Mouse (Mus musculus): ENCODE measurements around the gene Rtn2. TPM values are rescaled to one million over a fixed set of nuclear protein-coding genes. Genes with fewer than 3 reads are reported as not detected.

Rtn2 gene
- polyA plus RNA-seq, 1 experiment from 2014 or later, result 57.0 TPM

GRCm38 (mm10) chr7:19284763-19285162, 2.3 kb downstream of the Rtn2 start:
- H3K4me2 ChIP-seq (ENCODE audit: low read depth, low read length), result no peak overlapping the region
- no peak overlapping the region for H3K27ac ChIP-seq (replicated peaks; ENCODE audit: low read depth, low read length)
- ATAC-seq (ENCODE audit: low read depth) (no peak), DNase-seq (ENCODE audit: low spot score) (no peak)
- H3K4me3 ChIP-seq (ENCODE audit: low read depth, low read length), result no peak overlapping the region
- 29% methylated on average over 4 of the region's 4 CpGs for WGBS
- H3K9ac ChIP-seq (ENCODE audit: low read depth, low read length), result no peak overlapping the region
- no peaks in the 10 kb centered on the region for H3K9me3 ChIP-seq (ENCODE audit: control insufficient read depth, low read length)
- no peaks in the 10 kb centered on the region for H3K4me1 ChIP-seq (ENCODE audit: control insufficient read depth, insufficient read depth, low read length)
- peaks cover 31% of the 10 kb centered on the region for H3K27me3 ChIP-seq (replicated peaks; ENCODE audit: control insufficient read depth, insufficient read depth, low read length)
- no peaks in the 10 kb centered on the region for H3K36me3 ChIP-seq (ENCODE audit: control insufficient read depth, insufficient read depth, low read length)

- H3K27me3 ChIP-seq (replicated peaks; ENCODE audit: control insufficient read depth, insufficient read depth, low read length), result no peaks in the 10 kb centered on the region
- H3K27ac ChIP-seq (replicated peaks; ENCODE audit: low read depth, low read length), result peak overlapping the region; percentile 45
- H3K4me1 ChIP-seq (ENCODE audit: control insufficient read depth, insufficient read depth, low read length), result peaks cover 10% of the 10 kb centered on the region
- ATAC-seq (ENCODE audit: low read depth), result peak; percentile 70; the same call in 1 of the 2 replicates
- H3K9ac ChIP-seq (ENCODE audit: low read depth, low read length), result peak overlapping the region; percentile 58
- H3K4me2 ChIP-seq (ENCODE audit: low read depth, low read length), result peak overlapping the region; percentile 54
- H3K36me3 ChIP-seq (ENCODE audit: control insufficient read depth, insufficient read depth, low read length), result no peaks in the 10 kb centered on the region
- H3K9me3 ChIP-seq (ENCODE audit: control insufficient read depth, low read length), result no peaks in the 10 kb centered on the region
- peak overlapping the region; percentile 37 for H3K4me3 ChIP-seq (ENCODE audit: low read depth, low read length)
- WGBS, result 2% methylated on average over 20 of the region's 20 CpGs
- DNase-seq (ENCODE audit: low spot score), result peak; percentile 60
Observed at GRCm38 (mm10) chr7:19290969-19291596, 8.7 kb downstream of the Rtn2 start.

- Histone ChIP-seq H3K4me3 (ENCODE audit: low read depth, low read length) (peak overlapping the region; percentile 36), H3K27ac (replicated peaks; ENCODE audit: low read depth, low read length) (no peak overlapping the region), H3K4me2 (ENCODE audit: low read depth, low read length) (peak overlapping the region; percentile 61), H3K27me3 (replicated peaks; ENCODE audit: control insufficient read depth, insufficient read depth, low read length) (no peaks in the 10 kb centered on the region), H3K9ac (ENCODE audit: low read depth, low read length) (peak overlapping the region; percentile 61), H3K9me3 (ENCODE audit: control insufficient read depth, low read length) (no peaks in the 10 kb centered on the region), H3K36me3 (ENCODE audit: control insufficient read depth, insufficient read depth, low read length) (no peaks in the 10 kb centered on the region), H3K4me1 (ENCODE audit: control insufficient read depth, insufficient read depth, low read length) (peaks cover 7% of the 10 kb centered on the region)
- ATAC-seq (ENCODE audit: low read depth) (peak; percentile 74), DNase-seq (ENCODE audit: low spot score) (peak; percentile 97)
- WGBS, result 19% methylated on average over 22 of the region's 22 CpGs
Observed at GRCm38 (mm10) chr7:19295503-19296185, 13.2 kb downstream of the Rtn2 start.

- Histone ChIP-seq H3K27ac (replicated peaks; ENCODE audit: low read depth, low read length) (no peak overlapping the region), H3K36me3 (ENCODE audit: control insufficient read depth, insufficient read depth, low read length) (no peaks in the 10 kb centered on the region), H3K4me3 (ENCODE audit: low read depth, low read length) (no peak overlapping the region), H3K4me1 (ENCODE audit: control insufficient read depth, insufficient read depth, low read length) (peaks cover 3% of the 10 kb centered on the region; the same call in 1 of the 2 replicates), H3K9me3 (ENCODE audit: control insufficient read depth, low read length) (no peaks in the 10 kb centered on the region), H3K9ac (ENCODE audit: low read depth, low read length) (no peak overlapping the region), H3K4me2 (ENCODE audit: low read depth, low read length) (no peak overlapping the region), H3K27me3 (replicated peaks; ENCODE audit: control insufficient read depth, insufficient read depth, low read length) (peaks cover 7% of the 10 kb centered on the region)
- no peak for DNase-seq (ENCODE audit: low spot score)
- 90% methylated on average over 6 of the region's 6 CpGs for WGBS
- no peak for ATAC-seq (ENCODE audit: low read depth)
Observed at GRCm38 (mm10) chr7:19297034-19297433, 14.6 kb downstream of the Rtn2 start.

GRCm38 (mm10) chr7:19297794-19298193, 15.4 kb downstream of the Rtn2 start:
- WGBS, result 94% methylated on average over 5 of the region's 5 CpGs
- no peaks in the 10 kb centered on the region for H3K36me3 ChIP-seq (ENCODE audit: control insufficient read depth, insufficient read depth, low read length)
- H3K4me2 ChIP-seq (ENCODE audit: low read depth, low read length), result no peak overlapping the region
- H3K9ac ChIP-seq (ENCODE audit: low read depth, low read length), result no peak overlapping the region
- peaks cover 15% of the 10 kb centered on the region for H3K27me3 ChIP-seq (replicated peaks; ENCODE audit: control insufficient read depth, insufficient read depth, low read length)
- DNase-seq (ENCODE audit: low spot score) (no peak), ATAC-seq (ENCODE audit: low read depth) (no peak)
- no peak overlapping the region for H3K4me3 ChIP-seq (ENCODE audit: low read depth, low read length)
- H3K9me3 ChIP-seq (ENCODE audit: control insufficient read depth, low read length), result no peaks in the 10 kb centered on the region
- no peak overlapping the region for H3K27ac ChIP-seq (replicated peaks; ENCODE audit: low read depth, low read length)
- peaks cover 3% of the 10 kb centered on the region; the same call in 1 of the 2 replicates for H3K4me1 ChIP-seq (ENCODE audit: control insufficient read depth, insufficient read depth, low read length)

- H3K36me3 ChIP-seq (ENCODE audit: control insufficient read depth, insufficient read depth, low read length), result no peaks in the 10 kb centered on the region
- DNase-seq (ENCODE audit: low spot score), result peak; percentile 45
- no peak overlapping the region for H3K9ac ChIP-seq (ENCODE audit: low read depth, low read length)
- H3K9me3 ChIP-seq (ENCODE audit: control insufficient read depth, low read length), result no peaks in the 10 kb centered on the region
- no peak for ATAC-seq (ENCODE audit: low read depth)
- 16% methylated on average over 3 of the region's 3 CpGs for WGBS
- H3K27me3 ChIP-seq (replicated peaks; ENCODE audit: control insufficient read depth, insufficient read depth, low read length), result peaks cover 29% of the 10 kb centered on the region
- H3K4me2 ChIP-seq (ENCODE audit: low read depth, low read length), result no peak overlapping the region
- no peak overlapping the region for H3K27ac ChIP-seq (replicated peaks; ENCODE audit: low read depth, low read length)
- H3K4me3 ChIP-seq (ENCODE audit: low read depth, low read length), result no peak overlapping the region
- peaks cover 3% of the 10 kb centered on the region; the same call in 1 of the 2 replicates for H3K4me1 ChIP-seq (ENCODE audit: control insufficient read depth, insufficient read depth, low read length)
Observed at GRCm38 (mm10) chr7:19299194-19299593, 16.8 kb downstream of the Rtn2 start.

GRCm38 (mm10) chr7:19300501-19301421, 18.3 kb downstream of the Rtn2 start:
- ATAC-seq (ENCODE audit: low read depth), result peak; percentile 84
- H3K36me3 ChIP-seq (ENCODE audit: control insufficient read depth, insufficient read depth, low read length), result no peaks in the 10 kb centered on the region
- H3K9ac ChIP-seq (ENCODE audit: low read depth, low read length), result peak overlapping the region; percentile 56
- H3K4me2 ChIP-seq (ENCODE audit: low read depth, low read length), result peak overlapping the region; percentile 54
- no peak overlapping the region for H3K27ac ChIP-seq (replicated peaks; ENCODE audit: low read depth, low read length)
- peaks cover 3% of the 10 kb centered on the region for H3K4me1 ChIP-seq (ENCODE audit: control insufficient read depth, insufficient read depth, low read length)
- no peaks in the 10 kb centered on the region for H3K9me3 ChIP-seq (ENCODE audit: control insufficient read depth, low read length)
- H3K4me3 ChIP-seq (ENCODE audit: low read depth, low read length), result peak overlapping the region; percentile 48
- WGBS, result 0% methylated on average over 29 of the region's 29 CpGs
- H3K27me3 ChIP-seq (replicated peaks; ENCODE audit: control insufficient read depth, insufficient read depth, low read length), result peaks cover 44% of the 10 kb centered on the region
- peak; percentile 92 for DNase-seq (ENCODE audit: low spot score)

- Histone ChIP-seq H3K9ac (ENCODE audit: low read depth, low read length) (no peak overlapping the region; the same call in 1 of the 2 replicates), H3K4me2 (ENCODE audit: low read depth, low read length) (peak overlapping the region; percentile 54), H3K4me1 (ENCODE audit: control insufficient read depth, insufficient read depth, low read length) (peaks cover 3% of the 10 kb centered on the region), H3K9me3 (ENCODE audit: control insufficient read depth, low read length) (no peaks in the 10 kb centered on the region), H3K27me3 (replicated peaks; ENCODE audit: control insufficient read depth, insufficient read depth, low read length) (peaks cover 53% of the 10 kb centered on the region), H3K36me3 (ENCODE audit: control insufficient read depth, insufficient read depth, low read length) (no peaks in the 10 kb centered on the region), H3K4me3 (ENCODE audit: low read depth, low read length) (peak overlapping the region; percentile 48), H3K27ac (replicated peaks; ENCODE audit: low read depth, low read length) (no peak overlapping the region)
- DNase-seq (ENCODE audit: low spot score) (no peak), ATAC-seq (ENCODE audit: low read depth) (no peak)
- 10% methylated on average over 16 of the region's 16 CpGs for WGBS
Observed at GRCm38 (mm10) chr7:19301461-19302263, 19.2 kb downstream of the Rtn2 start.
